Mouse (Mus musculus) urinary bladder, postnatal 0 days (tissue): Measurements from ENCODE around the gene Nhlrc2. TPM values are rescaled to one million over a fixed set of nuclear protein-coding genes. Genes with fewer than 3 reads are reported as not detected.

Source experiments
- polyA plus RNA-seq: library from polyadenylated mRNA; unstranded; fragments of >200 nt; fragmentation: Nextera tagmentation; extraction: Ambion mirVana; gene quantifications from 2 replicates; pipeline ENCODE4 v1.2.1, GENCODE M21; 2015

Gene Nhlrc2
- 7.7 and 9.5 TPM in 2 replicates for polyA plus RNA-seq

GRCm38 (mm10) chr19:56548230-56549032, at the start of gene Nhlrc2:
Gene Nhlrc2 (plus strand): TSS chr19:56548261.

GRCm38 (mm10) chr19:56547456-56548229, 418 bp upstream of the Nhlrc2 start, which contains the start of gene Dclre1a:
Gene Dclre1a (minus strand): TSS chr19:56548222.

Other genes starting within 250 kb of the Nhlrc2 start
- 0.18 and 0.21 TPM in 2 replicates for gene Nrap, start 158.2 kb upstream of the Nhlrc2 start, polyA plus RNA-seq
- gene Casp7, start 151.1 kb upstream of the Nhlrc2 start, polyA plus RNA-seq = 11.2 and 14.1 TPM in 2 replicates
- 0.10 and 0.15 TPM in 2 replicates for gene Plekhs1, start 86.6 kb upstream of the Nhlrc2 start, polyA plus RNA-seq
- 8.5 and 9.3 TPM in 2 replicates for gene Dclre1a, start within 50 bp of the Nhlrc2 start, polyA plus RNA-seq
- 0.62 and 0.66 TPM in 2 replicates for gene Adrb1, start 173.9 kb downstream of the Nhlrc2 start, polyA plus RNA-seq